Mouse (Mus musculus) ES-Bruce4 (cell line): Measurements from ENCODE around the gene Tle3.

Source experiments
- CTCF ChIP-seq: IDR thresholded peaks from one replicate; pipeline ENCODE4 v1.8.1; 2011; ENCODE audit warnings: low read depth, low read length
- POLR2A ChIP-seq: IDR thresholded peaks from one replicate; pipeline ENCODE4 v1.8.1; 2011; ENCODE audit warnings: low read length; ENCODE audit not compliant: insufficient read depth

GRCm38 (mm10) chr9:61457162-61457523 is 85.0 kb downstream of the Tle3 start:
- TF ChIP-seq CTCF, result no peak
- no peak for TF ChIP-seq POLR2A
